Mouse (Mus musculus): Measurements from ENCODE around the gene 4930407I10Rik.

DNA sequence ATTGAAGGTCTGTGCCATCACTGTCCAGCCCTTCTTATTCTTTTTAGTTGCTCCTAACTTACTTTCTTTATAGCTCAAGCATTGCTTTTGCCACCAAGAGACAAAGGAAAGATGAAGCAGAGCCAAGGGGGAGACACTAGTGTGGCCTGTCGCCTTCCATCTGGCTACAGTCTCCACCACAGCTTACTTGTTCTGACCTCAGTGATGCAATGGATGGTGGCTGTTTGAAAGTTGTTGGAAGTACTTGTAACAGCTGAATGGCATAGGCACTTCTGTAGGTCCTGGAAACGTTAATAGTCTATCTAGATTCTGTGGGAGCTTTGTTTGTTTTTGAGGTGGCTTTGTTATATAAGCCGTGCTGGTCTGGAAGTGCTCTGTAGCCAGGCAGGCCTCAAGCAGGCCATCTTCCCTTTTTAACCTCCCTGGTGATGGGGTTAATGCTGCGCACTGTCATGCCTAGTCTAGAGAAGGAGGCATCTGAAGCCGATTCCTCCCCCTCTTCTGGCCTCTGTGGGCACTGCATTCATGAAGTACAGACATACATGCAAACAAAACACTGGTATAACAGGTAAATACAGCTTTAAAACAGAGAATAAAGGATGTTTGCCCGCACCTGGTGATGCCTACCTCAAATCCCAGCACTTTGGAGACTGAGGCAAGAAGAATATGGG, 34.9 kb upstream of the 4930407I10Rik start:
- TF ChIP-seq TAL1 (IDR thresholded peaks at IDR 0.05; ENCODE audit: low read length) (no peak), GATA1 (IDR thresholded peaks at IDR 0.05; ENCODE audit: low read length) (no peak)

Data from erythroblast, embryonic 14.5 days (primary cell).